Mouse (Mus musculus): ENCODE measurements around the gene Rtel1. TPM values are rescaled to one million over a fixed set of nuclear protein-coding genes. Genes with fewer than 3 reads are reported as not detected.
A peak's percentile ranks its signal among the peaks of the same experiment; 100 is the strongest.

Rtel1 gene
- polyA plus RNA-seq, 1 experiment from 2014 or later, result 61.8 TPM

DNA sequence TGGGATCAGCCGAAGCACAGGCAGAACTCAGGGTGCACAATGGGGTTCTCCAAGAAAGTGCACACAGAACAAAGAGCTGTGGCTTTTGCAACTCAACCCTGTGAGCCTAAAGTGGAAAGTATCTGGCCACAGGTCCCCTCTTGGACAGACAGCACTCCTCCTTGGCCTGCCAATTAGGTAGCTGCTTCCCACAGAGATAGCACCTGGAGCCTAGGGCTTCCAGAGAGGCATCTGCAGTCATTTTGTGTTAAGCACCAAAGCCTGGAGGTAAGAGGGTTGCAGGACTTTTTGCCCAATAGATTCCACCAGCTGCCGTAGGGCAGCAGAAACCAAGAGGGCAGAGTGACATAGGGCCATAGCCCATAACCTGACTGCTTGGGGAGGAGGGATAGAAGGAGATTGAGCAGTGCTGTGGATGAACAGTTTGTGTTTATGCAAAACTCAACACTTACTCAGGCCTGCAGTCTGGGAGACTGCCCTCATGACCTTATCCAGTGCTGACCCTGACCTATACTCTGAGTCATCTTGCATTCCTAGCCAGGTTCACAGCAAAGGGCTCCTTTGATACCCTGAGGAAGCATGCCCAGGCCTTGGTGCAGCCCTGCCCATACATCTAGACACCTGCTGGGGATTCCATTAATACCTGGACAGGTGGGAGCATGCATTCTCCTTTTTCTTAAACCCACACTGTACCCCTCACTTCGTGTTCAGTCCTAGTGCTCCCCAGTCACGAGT lies 70.8 kb downstream of the Rtel1 start:
- 70% methylated on average over 4 of the region's 4 CpGs for WGBS
- Histone ChIP-seq H3K4me2 (ENCODE audit: low read depth) (no peak overlapping the region), H3K9me3 (ENCODE audit: control insufficient read depth, low read length) (no peaks in the 10 kb centered on the region), H3K27me3 (ENCODE audit: control insufficient read depth, insufficient read depth, low read length) (no peaks in the 10 kb centered on the region), H3K36me3 (ENCODE audit: control insufficient read depth, insufficient read depth, low read length) (no peaks in the 10 kb centered on the region; the same call in 1 of the 2 replicates), H3K9ac (ENCODE audit: low read length) (no peak overlapping the region), H3K4me3 (ENCODE audit: low read depth, low read length) (no peak overlapping the region), H3K4me1 (ENCODE audit: control insufficient read depth, insufficient read depth, low read length) (no peaks in the 10 kb centered on the region), H3K27ac (ENCODE audit: low read depth, low read length) (no peak overlapping the region)
- ATAC-seq (ENCODE audit: insufficient read depth, low FRiP score, low TSS enrichment) (no peak), DNase-seq (ENCODE audit: low spot score) (no peak)

DNA sequence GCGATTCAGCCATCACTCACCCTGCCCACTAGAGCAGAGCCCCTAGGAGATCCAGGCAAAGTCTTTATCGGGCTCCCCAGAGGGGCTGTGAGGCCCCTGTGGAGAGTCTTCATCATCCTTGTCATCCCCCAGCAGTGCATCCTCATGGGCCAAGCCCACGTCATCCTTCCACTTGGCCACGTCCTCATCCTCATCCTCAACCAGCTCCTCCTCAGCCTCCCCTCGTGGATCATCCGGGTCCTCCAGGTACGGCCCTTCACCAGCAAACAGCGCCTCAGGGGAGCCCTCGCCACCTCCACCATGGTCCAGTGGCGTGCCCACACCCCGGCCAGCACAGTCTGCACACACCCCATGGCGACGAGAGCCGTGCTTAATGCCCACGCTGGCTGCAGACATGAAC lies 71.5 kb downstream of the Rtel1 start:
- DNase-seq (ENCODE audit: low spot score) (no peak), ATAC-seq (ENCODE audit: insufficient read depth, low FRiP score, low TSS enrichment) (no peak)
- no peak overlapping the region for H3K27ac ChIP-seq (ENCODE audit: low read depth, low read length)
- no peaks in the 10 kb centered on the region for H3K27me3 ChIP-seq (ENCODE audit: control insufficient read depth, insufficient read depth, low read length)
- no peaks in the 10 kb centered on the region; the same call in 1 of the 2 replicates for H3K36me3 ChIP-seq (ENCODE audit: control insufficient read depth, insufficient read depth, low read length)
- H3K9me3 ChIP-seq (ENCODE audit: control insufficient read depth, low read length), result no peaks in the 10 kb centered on the region
- H3K9ac ChIP-seq (ENCODE audit: low read length), result no peak overlapping the region
- no peaks in the 10 kb centered on the region for H3K4me1 ChIP-seq (ENCODE audit: control insufficient read depth, insufficient read depth, low read length)
- H3K4me3 ChIP-seq (ENCODE audit: low read depth, low read length), result no peak overlapping the region
- 91% methylated on average over 15 of the region's 15 CpGs for WGBS
- no peak overlapping the region for H3K4me2 ChIP-seq (ENCODE audit: low read depth)

DNA sequence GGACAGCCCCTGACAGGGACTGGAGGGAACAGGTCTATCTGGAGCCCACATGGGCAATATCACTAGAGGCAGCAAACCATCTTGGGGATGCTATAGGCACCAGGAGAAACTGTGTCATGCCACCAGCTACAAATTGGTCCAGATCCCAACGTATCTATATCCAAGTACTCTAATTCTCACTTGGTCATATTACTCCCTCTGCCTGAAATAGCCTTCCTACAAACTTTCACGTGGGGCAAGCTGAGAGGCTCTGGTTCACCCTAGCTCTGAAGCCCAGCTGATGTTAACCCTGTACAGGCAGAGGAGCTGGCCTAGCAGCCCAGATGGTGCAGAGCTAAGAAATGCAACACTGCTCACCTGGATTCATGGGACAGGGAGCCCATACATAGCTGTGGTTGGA lies 72.0 kb downstream of the Rtel1 start:
- no peak for ATAC-seq (ENCODE audit: insufficient read depth, low FRiP score, low TSS enrichment)
- Histone ChIP-seq H3K9me3 (ENCODE audit: control insufficient read depth, low read length) (no peaks in the 10 kb centered on the region), H3K4me3 (ENCODE audit: low read depth, low read length) (no peak overlapping the region), H3K4me2 (ENCODE audit: low read depth) (no peak overlapping the region), H3K27ac (ENCODE audit: low read depth, low read length) (no peak overlapping the region), H3K36me3 (ENCODE audit: control insufficient read depth, insufficient read depth, low read length) (no peaks in the 10 kb centered on the region; the same call in 1 of the 2 replicates), H3K4me1 (ENCODE audit: control insufficient read depth, insufficient read depth, low read length) (no peaks in the 10 kb centered on the region), H3K9ac (ENCODE audit: low read length) (no peak overlapping the region), H3K27me3 (ENCODE audit: control insufficient read depth, insufficient read depth, low read length) (no peaks in the 10 kb centered on the region)
- no peak for DNase-seq (ENCODE audit: low spot score)
- 72% methylated on average over 2 of the region's 2 CpGs for WGBS

DNA sequence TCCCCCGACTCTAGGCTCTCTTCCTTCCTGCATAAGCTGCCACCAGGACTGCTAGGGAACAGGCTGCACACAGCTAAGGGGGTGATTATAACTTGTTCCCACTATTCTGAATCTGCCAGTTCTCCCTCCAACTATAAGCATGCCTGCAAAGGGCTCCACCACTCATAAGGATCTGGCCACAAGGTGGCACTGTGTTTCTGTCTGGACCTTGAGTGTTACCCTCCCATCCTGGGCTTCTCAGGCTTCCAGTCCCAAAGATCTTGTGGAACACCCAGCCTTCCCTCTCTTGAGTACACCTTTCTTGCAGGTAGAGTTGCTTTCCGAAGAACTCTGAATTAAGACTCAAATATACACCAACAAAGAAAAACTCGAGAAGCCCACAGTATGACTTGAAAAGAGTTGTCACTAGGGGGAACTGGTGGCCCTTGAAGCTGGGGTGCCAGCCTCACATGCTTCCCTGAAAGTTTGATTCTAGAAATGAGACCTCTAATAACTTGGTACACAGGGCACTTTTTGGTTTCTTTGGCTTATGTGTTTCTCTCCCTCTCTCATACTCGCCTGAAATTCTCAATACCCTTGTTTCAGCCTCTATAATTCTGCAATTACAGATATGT lies 73.2 kb downstream of the Rtel1 start:
- Histone ChIP-seq H3K4me3 (ENCODE audit: low read depth, low read length) (no peak overlapping the region), H3K4me2 (ENCODE audit: low read depth) (no peak overlapping the region), H3K36me3 (ENCODE audit: control insufficient read depth, insufficient read depth, low read length) (no peaks in the 10 kb centered on the region; the same call in 1 of the 2 replicates), H3K4me1 (ENCODE audit: control insufficient read depth, insufficient read depth, low read length) (no peaks in the 10 kb centered on the region), H3K9me3 (ENCODE audit: control insufficient read depth, low read length) (no peaks in the 10 kb centered on the region), H3K27ac (ENCODE audit: low read depth, low read length) (no peak overlapping the region), H3K9ac (ENCODE audit: low read length) (no peak overlapping the region), H3K27me3 (ENCODE audit: control insufficient read depth, insufficient read depth, low read length) (no peaks in the 10 kb centered on the region)
- ATAC-seq (ENCODE audit: insufficient read depth, low FRiP score, low TSS enrichment), result peak; percentile 68; the same call in 1 of the 2 replicates
- 34% methylated on average over 4 of the region's 4 CpGs for WGBS
- peak; percentile 83 for DNase-seq (ENCODE audit: low spot score)

DNA sequence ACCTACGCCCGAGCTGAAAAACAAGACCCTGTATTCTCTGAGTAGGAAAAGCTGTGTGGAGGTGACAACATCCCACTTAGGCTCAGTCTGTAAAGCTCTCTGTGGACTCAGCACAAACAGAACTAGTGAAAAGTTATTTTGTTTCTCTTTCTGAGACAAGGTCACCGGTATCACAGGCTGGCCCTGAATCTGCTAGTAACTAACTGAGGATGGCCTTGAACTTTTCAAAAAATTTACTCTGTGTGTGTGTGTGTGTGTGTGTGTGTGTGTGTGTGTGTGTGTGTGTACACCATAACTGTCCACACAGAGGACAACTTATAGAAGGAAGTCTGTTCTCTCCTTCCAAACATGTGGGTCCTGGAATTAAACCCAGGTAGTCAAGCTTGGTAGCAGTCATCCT lies 74.5 kb downstream of the Rtel1 start:
- no peaks in the 10 kb centered on the region for H3K9me3 ChIP-seq (ENCODE audit: control insufficient read depth, low read length)
- H3K9ac ChIP-seq (ENCODE audit: low read length), result no peak overlapping the region
- H3K4me1 ChIP-seq (ENCODE audit: control insufficient read depth, insufficient read depth, low read length), result no peaks in the 10 kb centered on the region
- no peak overlapping the region for H3K4me3 ChIP-seq (ENCODE audit: low read depth, low read length)
- DNase-seq (ENCODE audit: low spot score) (no peak), ATAC-seq (ENCODE audit: insufficient read depth, low FRiP score, low TSS enrichment) (no peak)
- no peak overlapping the region for H3K4me2 ChIP-seq (ENCODE audit: low read depth)
- H3K36me3 ChIP-seq (ENCODE audit: control insufficient read depth, insufficient read depth, low read length), result no peaks in the 10 kb centered on the region; the same call in 1 of the 2 replicates
- 98% methylated on average over 3 of the region's 3 CpGs for WGBS
- H3K27me3 ChIP-seq (ENCODE audit: control insufficient read depth, insufficient read depth, low read length), result no peaks in the 10 kb centered on the region
- no peak overlapping the region for H3K27ac ChIP-seq (ENCODE audit: low read depth, low read length)

DNA sequence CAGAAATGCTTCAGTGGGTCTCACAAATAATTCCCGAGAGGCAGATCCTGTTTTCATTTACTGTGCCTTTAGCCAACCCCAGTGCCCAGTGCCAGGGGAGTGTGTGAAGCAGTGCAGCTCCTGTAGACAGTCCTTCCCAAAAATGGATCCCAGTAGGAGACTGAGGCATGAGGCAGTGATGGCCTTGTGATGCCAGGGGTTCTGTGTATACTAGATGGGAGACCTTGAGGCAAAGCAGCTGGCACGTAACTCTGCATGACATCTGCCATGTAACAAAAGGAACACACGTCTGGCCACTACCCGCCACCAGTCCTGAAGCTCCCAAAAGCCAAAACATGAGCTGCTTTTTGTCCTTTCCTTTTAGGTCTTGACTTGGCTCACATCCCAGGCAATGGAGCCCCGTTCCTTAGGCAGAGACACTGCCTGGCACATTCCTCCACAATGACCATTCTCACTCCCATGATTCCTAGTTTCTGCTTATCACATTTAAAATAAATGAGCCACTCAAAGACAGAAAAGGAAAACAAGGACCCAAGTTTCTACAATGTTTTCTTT lies 77.7 kb downstream of the Rtel1 start:
- Histone ChIP-seq H3K36me3 (ENCODE audit: control insufficient read depth, insufficient read depth, low read length) (no peaks in the 10 kb centered on the region), H3K9me3 (ENCODE audit: control insufficient read depth, low read length) (no peaks in the 10 kb centered on the region), H3K4me1 (ENCODE audit: control insufficient read depth, insufficient read depth, low read length) (no peaks in the 10 kb centered on the region), H3K9ac (ENCODE audit: low read length) (no peak overlapping the region), H3K27me3 (ENCODE audit: control insufficient read depth, insufficient read depth, low read length) (no peaks in the 10 kb centered on the region), H3K27ac (ENCODE audit: low read depth, low read length) (no peak overlapping the region), H3K4me3 (ENCODE audit: low read depth, low read length) (no peak overlapping the region), H3K4me2 (ENCODE audit: low read depth) (no peak overlapping the region)
- 90% methylated on average over 5 of the region's 5 CpGs for WGBS
- no peak for DNase-seq (ENCODE audit: low spot score)
- ATAC-seq (ENCODE audit: insufficient read depth, low FRiP score, low TSS enrichment), result no peak

DNA sequence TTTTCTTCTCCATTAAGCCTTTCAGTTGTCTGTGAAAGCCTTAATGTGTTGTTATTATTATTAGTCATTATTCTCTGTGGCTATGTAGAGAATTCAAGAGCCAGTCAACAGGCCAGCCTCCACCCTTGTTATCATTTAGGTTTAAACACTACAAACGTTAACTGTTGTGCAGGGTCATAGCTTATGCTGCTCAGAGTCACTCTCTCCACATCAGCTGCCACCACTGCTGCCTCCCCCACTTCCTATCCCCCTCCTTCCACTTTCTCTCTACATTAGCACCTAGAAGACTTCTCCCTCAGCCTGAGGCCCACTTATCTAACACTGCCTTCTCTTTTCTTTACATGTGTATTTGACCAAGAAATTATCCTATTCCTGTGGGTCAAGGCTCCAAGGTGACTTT lies 82.0 kb downstream of the Rtel1 start:
- no peaks in the 10 kb centered on the region for H3K36me3 ChIP-seq (ENCODE audit: control insufficient read depth, insufficient read depth, low read length)
- no peak overlapping the region for H3K9ac ChIP-seq (ENCODE audit: low read length)
- DNase-seq (ENCODE audit: low spot score) (no peak), ATAC-seq (ENCODE audit: insufficient read depth, low FRiP score, low TSS enrichment) (no peak)
- H3K27ac ChIP-seq (ENCODE audit: low read depth, low read length), result no peak overlapping the region
- WGBS, result 24% methylated on average over 1 of the region's 1 CpGs
- no peaks in the 10 kb centered on the region for H3K27me3 ChIP-seq (ENCODE audit: control insufficient read depth, insufficient read depth, low read length)
- H3K4me1 ChIP-seq (ENCODE audit: control insufficient read depth, insufficient read depth, low read length), result no peaks in the 10 kb centered on the region
- H3K4me2 ChIP-seq (ENCODE audit: low read depth), result no peak overlapping the region
- no peak overlapping the region for H3K4me3 ChIP-seq (ENCODE audit: low read depth, low read length)
- H3K9me3 ChIP-seq (ENCODE audit: control insufficient read depth, low read length), result no peaks in the 10 kb centered on the region

DNA sequence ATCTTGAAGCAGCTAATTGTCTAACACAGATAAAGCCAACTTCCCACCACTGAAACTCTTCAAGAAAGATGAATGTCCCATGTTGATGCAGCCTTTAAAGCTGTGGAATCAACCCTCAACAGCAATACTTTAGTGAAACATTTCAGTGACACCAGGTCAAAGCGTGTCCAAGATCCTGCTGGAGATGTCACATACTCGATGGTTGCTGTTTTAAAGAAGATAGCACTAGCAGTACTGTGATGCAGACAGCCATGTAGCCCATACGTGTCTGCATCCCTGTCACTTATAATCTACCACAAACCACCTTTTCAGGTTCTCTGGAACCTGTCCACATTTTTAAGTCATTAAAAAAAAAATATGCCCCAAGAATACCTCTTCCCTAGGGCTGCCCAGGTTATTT lies 84.2 kb downstream of the Rtel1 start:
- no peak overlapping the region for H3K4me2 ChIP-seq (ENCODE audit: low read depth)
- H3K27ac ChIP-seq (ENCODE audit: low read depth, low read length), result no peak overlapping the region
- DNase-seq (ENCODE audit: low spot score) (no peak), ATAC-seq (ENCODE audit: insufficient read depth, low FRiP score, low TSS enrichment) (no peak)
- H3K36me3 ChIP-seq (ENCODE audit: control insufficient read depth, insufficient read depth, low read length), result no peaks in the 10 kb centered on the region
- no peaks in the 10 kb centered on the region for H3K27me3 ChIP-seq (ENCODE audit: control insufficient read depth, insufficient read depth, low read length)
- WGBS, result 91% methylated on average over 3 of the region's 3 CpGs
- no peaks in the 10 kb centered on the region for H3K9me3 ChIP-seq (ENCODE audit: control insufficient read depth, low read length)
- no peak overlapping the region for H3K4me3 ChIP-seq (ENCODE audit: low read depth, low read length)
- H3K4me1 ChIP-seq (ENCODE audit: control insufficient read depth, insufficient read depth, low read length), result no peaks in the 10 kb centered on the region
- H3K9ac ChIP-seq (ENCODE audit: low read length), result no peak overlapping the region

Measured in neural tube, embryonic 11.5 days (tissue).